Mouse (Mus musculus): ENCODE measurements around the gene Ttc7. TPM values are rescaled to one million over a fixed set of nuclear protein-coding genes. Genes with fewer than 3 reads are reported as not detected.

The Ttc7 gene
- total RNA-seq, 1 experiment from 2014 or later = 44.6 TPM

GRCm38 (mm10) chr17:87403462-87403861 lies 120.8 kb downstream of the Ttc7 start:
- ATAC-seq (replicated peaks in 1 of 2; ENCODE audit: insufficient read depth in 1 of 2, low FRiP score in 2 of 2, low TSS enrichment in 1 of 2, low read depth in 1 of 2, poor library complexity in 2 of 2, severe bottlenecking in 2 of 2) = no peak

GRCm38 (mm10) chr17:87405576-87405975 lies 122.9 kb downstream of the Ttc7 start:
- peak; percentile 59 to 87; a peak in 3 of 4 replicates for ATAC-seq (replicated peaks in 1 of 2; ENCODE audit: insufficient read depth in 1 of 2, low FRiP score in 2 of 2, low TSS enrichment in 1 of 2, low read depth in 1 of 2, poor library complexity in 2 of 2, severe bottlenecking in 2 of 2)

GRCm38 (mm10) chr17:87406646-87407045 lies 124.0 kb downstream of the Ttc7 start:
- ATAC-seq (replicated peaks in 1 of 2; ENCODE audit: insufficient read depth in 1 of 2, low FRiP score in 2 of 2, low TSS enrichment in 1 of 2, low read depth in 1 of 2, poor library complexity in 2 of 2, severe bottlenecking in 2 of 2) = no peak

DNA sequence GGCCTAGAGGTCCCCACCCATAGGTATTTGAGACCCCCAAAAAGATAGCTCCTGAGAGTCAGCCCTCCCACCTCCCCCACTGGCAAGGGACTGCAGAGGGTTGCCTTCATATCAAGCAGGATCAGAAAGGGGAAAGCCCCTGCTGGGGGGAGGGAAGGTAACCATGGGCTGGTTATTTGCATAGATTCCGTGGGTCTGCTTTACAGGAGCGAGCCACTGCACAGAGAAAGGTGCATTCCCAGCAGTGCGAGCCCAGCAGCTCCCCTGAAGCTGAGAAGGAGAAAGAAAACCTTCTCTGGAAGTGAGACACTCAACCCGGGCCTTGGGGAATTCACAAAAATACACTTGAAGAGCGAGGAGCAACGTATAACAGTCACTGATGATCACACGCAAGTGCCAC lies 135.4 kb downstream of the Ttc7 start:
- ATAC-seq (replicated peaks in 1 of 2; ENCODE audit: insufficient read depth in 1 of 2, low FRiP score in 2 of 2, low TSS enrichment in 1 of 2, low read depth in 1 of 2, poor library complexity in 2 of 2, severe bottlenecking in 2 of 2) = no peak

DNA sequence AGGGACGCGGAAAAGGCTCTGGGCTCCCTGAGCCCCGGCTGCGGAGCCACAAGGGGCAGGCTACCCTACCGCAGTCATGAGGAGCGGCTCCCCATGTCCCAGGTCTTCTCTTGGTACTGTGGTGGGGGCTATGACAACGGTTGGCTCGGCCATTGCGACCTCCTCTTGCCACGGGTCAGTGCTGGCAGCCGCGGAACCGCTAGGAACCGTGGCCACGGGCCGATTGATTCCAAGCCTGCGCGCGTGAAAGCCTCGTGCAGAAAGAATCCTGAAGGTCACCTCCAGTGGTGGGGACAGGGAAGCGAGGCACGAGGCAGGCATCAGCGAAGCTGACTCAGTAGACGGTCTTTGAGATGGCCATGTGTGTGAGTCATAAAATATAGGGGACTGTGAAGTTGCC lies 144.8 kb downstream of the Ttc7 start, which contains the start of gene Stpg4:
Gene Stpg4 (minus strand): TSS at position 231 of the 400 bp plus-strand sequence.
- ATAC-seq (replicated peaks in 1 of 2; ENCODE audit: insufficient read depth in 1 of 2, low FRiP score in 2 of 2, low TSS enrichment in 1 of 2, low read depth in 1 of 2, poor library complexity in 2 of 2, severe bottlenecking in 2 of 2) = no peak

- no peak for ATAC-seq (replicated peaks in 1 of 2; ENCODE audit: insufficient read depth in 1 of 2, low FRiP score in 2 of 2, low TSS enrichment in 1 of 2, low read depth in 1 of 2, poor library complexity in 2 of 2, severe bottlenecking in 2 of 2)
Observed at GRCm38 (mm10) chr17:87429431-87429830, 146.7 kb downstream of the Ttc7 start.

Other genes with a start within 250 kb of the Ttc7 start
- 16.4 and 20.0 TPM in 2 replicates for gene Socs5, start 175.2 kb upstream of the Ttc7 start, total RNA-seq (2017)
- gene Mcfd2, start 17.0 kb upstream of the Ttc7 start, total RNA-seq (2017) = 76.9 and 81.4 TPM in 2 replicates
- 1.8 TPM in 1 of 2 replicates, not detected in the other for gene Stpg4, start 144.9 kb downstream of the Ttc7 start, total RNA-seq (2017)
- gene Calm2, start 164.0 kb downstream of the Ttc7 start, total RNA-seq (2017) = 1,542 and 1,560 TPM in 2 replicates